Mouse (Mus musculus) left cerebral cortex, adult 8-10 months (tissue): ENCODE measurements at regions not wholly inside any gene's neighbourhood (a gene's known extent, or its start where the extent isn't known, plus 50 kb on each side); places are given as distances from the start of the nearest gene placed in this dataset.
A peak's percentile ranks its signal among the peaks of the same experiment; 100 is the strongest.

Experiments used
- DNase-seq, 2 experiments: peaks; one replicate each; pipeline ENCODE4 v3.0.0; 2022; ENCODE audit warnings: low spot score in 2 of 2

GRCm38 (mm10) chr16:77322338-77322737 is 279.6 kb downstream of the Gm11146 start:
- DNase-seq = no peak

GRCm38 (mm10) chr16:77318150-77318549 is 283.7 kb downstream of the Gm11146 start:
- no peak for DNase-seq

DNA sequence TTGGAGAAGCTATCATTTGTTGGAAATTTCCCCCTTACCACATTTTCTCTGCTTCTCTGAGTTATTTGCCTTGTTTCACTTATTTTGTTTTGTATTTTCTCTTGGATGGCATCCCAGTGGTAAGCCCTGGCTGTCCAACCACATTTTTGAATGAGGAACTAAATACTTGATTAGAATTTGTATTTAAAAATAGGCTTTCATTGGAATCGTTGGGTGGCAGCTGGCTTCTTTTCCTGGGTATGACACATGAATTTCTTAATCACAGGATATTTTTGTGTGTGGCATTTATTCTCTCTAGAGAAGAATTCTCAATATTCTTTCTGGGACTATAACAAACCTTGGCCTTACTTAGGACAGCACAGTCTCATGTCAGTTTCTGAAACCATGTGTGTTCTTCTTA is 286.5 kb downstream of the Gm11146 start:
- no peak for DNase-seq

GRCm38 (mm10) chr16:77313195-77313594 is 288.7 kb downstream of the Gm11146 start:
- DNase-seq = no peak

DNA sequence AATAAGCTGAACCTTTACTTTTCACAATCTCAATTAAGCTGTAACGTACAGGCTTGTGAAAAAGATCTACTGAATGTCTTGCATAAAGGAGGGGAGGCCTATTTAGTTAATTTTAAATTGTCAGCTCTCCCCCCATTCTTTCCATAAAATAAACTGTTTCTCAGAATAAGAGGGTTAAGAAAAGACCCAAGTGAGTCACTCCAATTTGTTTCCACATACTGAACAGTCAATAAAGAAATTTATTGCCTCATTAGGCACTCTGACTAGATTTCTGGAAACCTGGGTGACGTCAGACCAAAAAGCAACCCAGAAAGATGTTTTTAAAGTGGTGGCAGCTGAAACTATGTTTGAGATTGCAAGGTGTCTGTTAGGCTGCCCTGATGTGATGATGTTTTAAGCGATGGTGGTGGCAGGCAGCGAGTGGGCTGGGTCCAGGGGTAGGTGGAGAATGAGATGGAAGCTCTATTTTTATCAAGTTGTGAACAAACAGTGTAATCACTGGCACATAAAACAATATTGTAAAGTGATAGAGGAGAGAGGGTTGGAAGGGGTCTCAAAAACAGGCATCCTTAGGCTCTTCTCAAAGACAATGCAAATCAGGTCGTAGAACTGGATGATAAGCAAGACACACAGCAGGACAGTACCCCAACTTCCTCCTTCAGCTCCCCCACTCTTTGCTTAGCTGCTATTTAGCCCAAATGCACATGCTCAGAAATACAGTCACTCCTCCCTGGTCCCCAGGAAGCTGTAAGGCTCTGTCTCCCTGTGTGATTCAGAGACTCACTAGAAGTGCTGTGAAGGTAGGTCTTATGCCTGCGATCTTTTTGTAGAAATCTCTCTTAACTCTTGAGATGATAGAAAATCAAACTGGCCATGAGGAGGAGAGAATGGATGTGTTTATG is 288.0 kb downstream of the Usp25 start:
- DNase-seq = no peak

GRCm38 (mm10) chr16:77300572-77301213 is 287.2 kb downstream of the Usp25 start:
- no peak for DNase-seq

- no peak for DNase-seq
Measured at GRCm38 (mm10) chr16:77295574-77296355, 282.3 kb downstream of the Usp25 start.

DNA sequence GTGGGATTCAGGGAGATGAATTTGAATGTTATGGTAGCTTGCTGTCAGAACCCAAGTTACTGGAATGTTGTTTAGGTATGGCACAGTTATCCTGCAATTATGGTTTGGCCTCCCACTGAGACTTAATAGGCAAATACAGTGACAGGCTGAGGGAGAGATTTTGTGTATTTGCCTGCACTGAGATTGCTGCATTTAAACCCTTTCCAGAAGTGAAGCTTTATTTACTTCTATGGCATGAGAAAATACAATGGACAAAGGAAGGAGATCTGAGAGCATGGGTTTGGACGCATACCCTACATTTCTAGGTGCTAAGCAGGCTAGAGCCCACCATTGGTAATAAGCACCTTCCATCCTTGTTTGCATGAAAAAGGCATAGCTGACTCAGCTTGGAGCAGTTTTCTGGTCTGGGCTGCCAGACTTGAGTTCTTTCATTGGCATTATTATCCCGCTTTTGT is 278.8 kb downstream of the Usp25 start:
- DNase-seq = no peak

GRCm38 (mm10) chr16:77291723-77292316 is 278.3 kb downstream of the Usp25 start:
- DNase-seq = no peak

- DNase-seq = no peak
Measured at GRCm38 (mm10) chr16:77284205-77284604, 270.7 kb downstream of the Usp25 start.

DNA sequence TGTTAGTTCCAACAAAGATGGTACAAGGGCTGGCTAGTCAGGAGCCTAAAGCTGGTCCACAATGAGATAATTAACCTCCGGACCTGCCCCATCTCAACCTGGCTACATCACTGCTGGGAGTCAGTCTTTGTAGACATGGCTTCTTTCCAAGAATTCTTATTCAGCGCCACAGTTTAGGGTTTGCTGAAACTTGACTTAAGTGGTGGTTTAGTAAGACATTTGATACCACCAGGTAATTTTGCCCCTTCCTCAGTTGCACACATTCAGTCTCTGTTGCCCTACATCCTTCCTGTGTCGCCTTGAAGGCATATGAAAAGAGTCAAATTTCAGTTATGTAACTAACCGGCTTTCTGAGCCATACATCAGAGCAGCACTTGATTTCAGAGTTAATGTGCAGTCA is 266.4 kb downstream of the Usp25 start:
- DNase-seq = no peak

GRCm38 (mm10) chr16:77279495-77279894 is 266.0 kb downstream of the Usp25 start:
- DNase-seq = no peak

DNA sequence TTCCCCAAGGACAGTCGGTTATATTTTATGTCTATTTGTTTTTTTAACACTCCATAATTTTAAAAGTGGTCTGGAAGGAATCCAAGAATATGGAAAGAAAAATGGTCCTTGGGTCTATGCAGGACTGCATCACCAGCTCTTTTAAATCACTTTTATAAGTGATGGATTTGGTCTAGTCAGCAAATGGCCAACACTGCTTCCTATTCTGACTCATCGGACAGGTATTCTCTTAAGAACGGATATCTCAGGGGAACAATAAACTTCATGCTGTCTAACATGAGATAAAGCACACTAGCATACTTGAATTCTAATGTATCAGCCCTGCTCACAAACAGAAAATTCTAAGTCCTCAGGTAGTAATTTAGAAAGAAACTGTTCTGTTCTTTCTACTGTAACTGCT is 259.8 kb downstream of the Usp25 start:
- DNase-seq = no peak

- DNase-seq = no peak
Measured at GRCm38 (mm10) chr16:77268926-77269325, 255.4 kb downstream of the Usp25 start.

GRCm38 (mm10) chr16:77267679-77268078 is 254.2 kb downstream of the Usp25 start:
- no peak for DNase-seq

DNA sequence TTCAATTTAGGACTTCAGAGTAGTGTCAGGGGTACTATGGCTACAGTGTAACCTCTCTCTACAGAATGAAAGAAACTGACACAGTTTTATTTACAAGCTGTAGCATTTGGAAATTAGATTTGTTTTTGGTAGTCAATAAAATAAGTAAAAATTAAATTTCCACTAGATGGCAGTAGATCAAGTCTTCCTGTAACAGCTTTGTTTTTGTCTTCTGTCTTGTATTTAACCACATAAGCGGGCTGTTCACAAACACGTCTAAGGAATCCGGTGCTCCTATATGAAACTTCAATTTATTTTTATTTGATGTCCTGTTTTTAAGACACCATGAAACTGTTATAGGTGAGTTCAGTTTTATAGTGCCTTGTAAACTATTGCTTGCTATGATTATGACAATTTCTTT is 238.8 kb downstream of the Usp25 start:
- no peak for DNase-seq

GRCm38 (mm10) chr16:77251422-77251821 is 237.9 kb downstream of the Usp25 start:
- no peak for DNase-seq

GRCm38 (mm10) chr16:77240876-77241275 is 227.4 kb downstream of the Usp25 start:
- DNase-seq = no peak

DNA sequence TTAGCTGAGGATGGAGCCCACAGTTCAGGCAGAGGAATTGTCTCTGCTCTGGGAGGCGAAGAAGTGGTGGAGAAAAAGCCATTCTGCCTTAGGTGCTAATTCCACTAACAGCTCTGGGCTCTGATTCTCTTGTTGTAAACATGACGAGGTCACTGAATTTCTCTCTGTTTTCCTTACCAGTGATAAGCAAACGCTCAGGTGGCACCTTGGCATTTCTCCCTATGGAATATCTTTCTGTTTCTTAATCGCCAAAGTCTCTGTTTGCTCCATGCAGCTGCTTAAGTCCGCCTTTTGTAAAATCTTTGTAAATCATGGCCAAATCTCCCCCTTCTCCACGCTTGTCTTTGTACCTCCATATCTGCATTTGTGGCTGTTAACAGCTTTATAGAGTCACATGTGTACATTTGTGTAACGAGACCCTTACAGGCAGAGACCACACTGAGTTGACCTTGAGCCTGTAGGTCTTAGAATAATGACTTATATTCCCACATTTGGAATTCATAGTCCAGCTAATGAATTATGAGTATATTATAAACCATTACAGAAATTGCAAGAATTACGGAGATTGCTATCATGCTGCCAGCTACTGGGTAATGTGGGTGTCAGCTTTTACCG is 225.8 kb downstream of the Usp25 start:
- peak in 1 of 2 experiments; percentile 25 for DNase-seq

- DNase-seq = peak in 1 of 2 experiments; percentile 20
Measured at GRCm38 (mm10) chr16:77238358-77239175, 225.1 kb downstream of the Usp25 start.
